Mouse (Mus musculus): ENCODE results near the gene Abhd18. TPM values are rescaled to one million over a fixed set of nuclear protein-coding genes. Genes with fewer than 3 reads are reported as not detected.

Abhd18 gene
- total RNA-seq, 2 experiments from 2014 or later: 93.5 to 99.1 TPM

DNA sequence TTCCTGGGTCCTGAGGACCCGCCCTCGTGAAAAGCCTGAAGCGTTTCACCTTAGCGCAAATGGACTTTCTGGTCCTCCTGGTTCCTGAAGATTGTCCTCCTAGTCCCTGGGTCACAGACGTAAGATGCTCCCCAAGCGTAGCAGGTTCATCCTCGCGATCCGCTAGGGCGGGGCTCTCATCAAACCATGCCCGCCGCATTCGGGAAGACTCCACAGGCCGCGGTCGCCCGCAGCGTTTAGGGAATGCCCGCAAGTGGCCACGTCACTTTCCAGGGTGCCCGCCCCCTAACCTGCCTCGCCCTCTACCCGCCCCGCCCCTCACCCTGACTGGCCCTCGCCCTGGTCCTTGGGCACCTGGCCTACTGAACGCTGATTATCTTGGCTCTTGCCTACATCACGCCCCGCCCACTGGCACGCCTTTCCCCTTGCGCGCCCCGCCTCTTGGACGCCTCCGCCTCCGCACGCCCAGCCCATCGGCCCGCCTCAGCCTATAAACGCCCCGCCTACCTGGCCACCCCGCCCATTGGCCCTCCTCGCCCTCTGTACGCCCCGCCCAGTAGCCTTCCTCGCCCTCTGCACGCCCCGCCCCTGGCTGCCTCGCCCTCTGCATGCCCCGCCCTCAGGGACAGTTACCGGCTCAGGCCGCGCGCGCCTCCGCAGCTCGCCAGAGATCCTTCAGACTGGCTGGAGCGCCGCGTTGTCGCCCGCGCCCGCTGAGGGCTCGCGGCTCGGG is 102.6 kb downstream of the Abhd18 start, which contains the start of gene Larp1b:
Gene Larp1b, plus strand, starts transcription at position 659 of the 733 bp plus-strand sequence.
- DNase-seq: peak; percentile 99 to 100
- intact Hi-C loops (cut with DNase I): loop anchor here (2.0 to 5.0 kb wide), 2 partner anchors 55 to 202 kb away; no protein-coding TSS in a partner anchor

GRCm38 (mm10) chr3:40949903-40950600 is 103.3 kb downstream of the Abhd18 start:
- intact Hi-C loops (cut with DNase I): loop anchor here (2.0 to 5.0 kb wide), 3 partner anchors 55 to 203 kb away; no protein-coding TSS in a partner anchor
- peak in 1 of 2 experiments; percentile 44 for DNase-seq

GRCm38 (mm10) chr3:40950601-40951201 is 103.9 kb downstream of the Abhd18 start:
- intact Hi-C loops (cut with DNase I): loop anchor here (2.0 kb wide), 1 partner anchor 134 kb away; no protein-coding TSS in a partner anchor
- peak; percentile 60 to 71 for DNase-seq

DNA sequence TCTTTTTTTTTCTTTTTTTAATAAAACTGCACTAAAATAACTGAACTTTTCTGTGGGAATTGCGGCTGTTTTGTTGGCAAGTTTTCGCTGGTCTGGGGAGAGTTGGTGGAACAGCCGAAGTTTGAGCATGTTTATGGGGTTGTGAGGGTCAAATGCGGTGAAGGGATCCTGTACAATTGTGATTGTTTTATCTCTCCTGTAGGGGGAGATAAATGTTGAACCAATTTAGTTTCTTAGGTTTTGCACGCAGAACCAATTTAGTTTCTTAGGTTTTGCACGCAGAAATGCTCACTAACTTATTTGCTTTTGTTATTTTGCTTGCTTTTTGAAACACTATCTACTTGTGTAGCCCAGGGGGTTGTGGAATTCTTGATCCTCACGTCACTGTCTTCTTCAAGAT is 104.6 kb downstream of the Abhd18 start:
- intact Hi-C loops (cut with DNase I): loop anchor here (2.0 kb wide), 1 partner anchor 133 kb away; no protein-coding TSS in a partner anchor
- DNase-seq: peak in 1 of 2 experiments; percentile 11

GRCm38 (mm10) chr3:40952606-40953005 is 105.8 kb downstream of the Abhd18 start:
- DNase-seq: no peak
- intact Hi-C loops (cut with DNase I): no loop called here

DNA sequence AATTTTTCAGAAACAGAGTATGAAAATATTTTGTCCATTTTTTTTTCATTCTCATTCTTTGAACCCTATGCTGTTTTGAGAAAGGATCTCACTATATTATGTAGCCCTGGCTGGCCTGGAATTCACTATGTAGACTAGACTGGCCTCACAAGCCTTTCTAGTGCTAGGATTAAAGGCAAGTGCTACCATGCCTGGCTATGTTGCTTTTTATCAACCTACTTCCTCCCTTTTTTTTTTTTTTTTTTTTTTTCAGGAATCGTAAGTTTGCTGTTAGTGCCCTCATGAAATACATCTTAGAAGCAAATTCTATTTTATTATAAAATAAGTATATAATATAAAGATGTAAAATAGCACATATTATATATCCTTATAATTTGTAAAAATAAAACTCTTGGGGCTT is 108.0 kb downstream of the Abhd18 start:
- DNase-seq: no peak
- intact Hi-C loops (cut with DNase I): no loop called here

- no peak for DNase-seq
- intact Hi-C loops (cut with DNase I): no loop called here
Observed at GRCm38 (mm10) chr3:40958831-40959230, 112.1 kb downstream of the Abhd18 start.

DNA sequence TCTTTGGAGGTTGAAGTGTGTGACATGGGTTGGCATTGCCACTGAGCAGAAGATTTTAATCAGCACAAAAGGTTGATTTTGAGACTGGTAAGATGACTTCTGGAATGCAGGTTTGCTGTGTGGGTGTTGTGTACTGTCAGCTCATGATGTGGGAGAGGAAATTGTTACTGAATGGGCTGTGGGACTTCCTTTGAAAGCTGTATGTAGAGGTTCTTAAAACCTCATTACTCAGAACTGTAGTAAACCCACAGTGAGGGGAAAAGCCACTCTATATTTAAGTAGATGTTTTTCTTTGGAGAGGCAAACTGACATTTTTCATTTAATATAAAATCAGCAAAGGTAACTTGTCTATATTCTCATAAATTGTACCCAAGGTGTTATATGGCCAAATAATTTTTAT is 134.0 kb downstream of the Abhd18 start:
- DNase-seq: no peak
- intact Hi-C loops (cut with DNase I): no loop called here

DNA sequence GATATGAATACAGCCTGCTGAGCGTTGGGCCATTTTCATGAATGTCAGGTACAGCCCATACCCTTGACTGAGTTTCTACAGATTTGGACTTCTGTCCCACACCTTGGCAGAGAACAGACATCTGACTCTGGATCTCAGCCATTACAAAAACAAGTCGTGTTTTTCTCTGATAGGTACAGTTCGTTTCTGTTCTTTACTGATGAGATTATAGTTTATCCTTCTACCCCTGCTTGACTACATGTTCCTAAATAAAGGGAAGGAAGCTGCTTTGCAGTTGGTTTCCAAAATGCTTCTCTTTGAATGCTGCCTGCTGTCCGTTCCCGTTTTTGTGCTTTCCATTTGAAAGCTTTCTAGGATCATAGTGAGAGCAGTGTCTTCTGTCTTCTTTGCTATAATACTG is 140.8 kb downstream of the Abhd18 start:
- intact Hi-C loops (cut with DNase I): no loop called here
- DNase-seq: no peak

Other genes with a start within 250 kb of the Abhd18 start
- gene Slc25a31, start 138.1 kb upstream of the Abhd18 start, total RNA-seq (2021): not detected
- 10 to 100 TPM; 49.8 to 59.0 TPM for gene Hspa4l, start 102.5 kb upstream of the Abhd18 start, total RNA-seq (2021)
- gene Plk4, start 47.0 kb upstream of the Abhd18 start, total RNA-seq (2021): 1 to 10 TPM; 1.6 to 3.2 TPM
- gene Mfsd8, start 84 bp upstream of the Abhd18 start, total RNA-seq (2021): 10 to 100 TPM; 18.4 to 19.5 TPM
- gene 1700034I23Rik, start 55.6 kb downstream of the Abhd18 start, total RNA-seq (2021): not detected
- 10 to 100 TPM; 67.6 to 68.4 TPM for gene Larp1b, start 102.9 kb downstream of the Abhd18 start, total RNA-seq (2021)
- gene Pgrmc2, start 236.1 kb downstream of the Abhd18 start, total RNA-seq (2021): 10 to 100 TPM; 31.8 to 36.0 TPM

All from heart, postnatal 36 days (tissue).